Mouse (Mus musculus): ENCODE measurements around the gene Tox2. TPM values are rescaled to one million over a fixed set of nuclear protein-coding genes. Genes with fewer than 3 reads are reported as not detected.
A peak's percentile ranks its signal among the peaks of the same experiment; 100 is the strongest.

The Tox2 gene
- polyA plus RNA-seq, 1 experiment from 2014 or later = 22.7 TPM

GRCm38 (mm10) chr2:163237999-163238529, 35.1 kb downstream of the Tox2 start:
- H3K4me1 ChIP-seq (replicated peaks) = peaks cover 44% of the 10 kb centered on the region
- peaks cover 59% of the 10 kb centered on the region for H3K27me3 ChIP-seq
- no peak overlapping the region for H3K9ac ChIP-seq
- H3K27ac ChIP-seq (replicated peaks) = peak overlapping the region; percentile 38; the same call in 1 of the 2 replicates
- no peak overlapping the region for H3K4me3 ChIP-seq
- H3K4me2 ChIP-seq = no peak overlapping the region
- peak; percentile 70 for ATAC-seq (ENCODE audit: low read depth)
- no peaks in the 10 kb centered on the region for H3K9me3 ChIP-seq
- H3K36me3 ChIP-seq = no peaks in the 10 kb centered on the region
- WGBS = 26% methylated on average over 12 of the region's 12 CpGs

- Histone ChIP-seq H3K27ac (replicated peaks) (no peak overlapping the region), H3K27me3 (peaks cover 41% of the 10 kb centered on the region), H3K9me3 (no peaks in the 10 kb centered on the region), H3K9ac (no peak overlapping the region), H3K4me1 (replicated peaks) (peaks cover 41% of the 10 kb centered on the region), H3K4me2 (no peak overlapping the region), H3K4me3 (no peak overlapping the region), H3K36me3 (no peaks in the 10 kb centered on the region)
- 67% methylated on average over 8 of the region's 8 CpGs for WGBS
- no peak for ATAC-seq (ENCODE audit: low read depth)
Observed at GRCm38 (mm10) chr2:163239945-163240344, 37.0 kb downstream of the Tox2 start.

- Histone ChIP-seq H3K4me3 (no peak overlapping the region), H3K9me3 (no peaks in the 10 kb centered on the region), H3K27me3 (peaks cover 32% of the 10 kb centered on the region), H3K36me3 (no peaks in the 10 kb centered on the region), H3K4me2 (no peak overlapping the region), H3K27ac (replicated peaks) (no peak overlapping the region), H3K9ac (no peak overlapping the region), H3K4me1 (replicated peaks) (peaks cover 28% of the 10 kb centered on the region)
- WGBS = 35% methylated on average over 5 of the region's 5 CpGs
- no peak for ATAC-seq (ENCODE audit: low read depth)
Observed at GRCm38 (mm10) chr2:163241867-163242266, 38.9 kb downstream of the Tox2 start.

- H3K4me3 ChIP-seq = no peak overlapping the region
- no peaks in the 10 kb centered on the region for H3K36me3 ChIP-seq
- H3K4me1 ChIP-seq (replicated peaks) = peaks cover 16% of the 10 kb centered on the region
- 76% methylated on average over 12 of the region's 12 CpGs for WGBS
- H3K27me3 ChIP-seq = peaks cover 42% of the 10 kb centered on the region
- H3K4me2 ChIP-seq = no peak overlapping the region
- no peak for ATAC-seq (ENCODE audit: low read depth)
- H3K9me3 ChIP-seq = no peaks in the 10 kb centered on the region
- H3K27ac ChIP-seq (replicated peaks) = no peak overlapping the region
- H3K9ac ChIP-seq = no peak overlapping the region
Observed at GRCm38 (mm10) chr2:163243917-163244852, 41.3 kb downstream of the Tox2 start.

GRCm38 (mm10) chr2:163248912-163249311, 46.0 kb downstream of the Tox2 start:
- Histone ChIP-seq H3K4me3 (no peak overlapping the region), H3K4me2 (no peak overlapping the region), H3K36me3 (no peaks in the 10 kb centered on the region), H3K4me1 (replicated peaks) (peaks cover 21% of the 10 kb centered on the region), H3K9me3 (no peaks in the 10 kb centered on the region), H3K9ac (no peak overlapping the region), H3K27me3 (peaks cover 23% of the 10 kb centered on the region; the same call in 1 of the 2 replicates), H3K27ac (replicated peaks) (no peak overlapping the region)
- WGBS = 80% methylated on average over 7 of the region's 7 CpGs
- ATAC-seq (ENCODE audit: low read depth) = no peak

GRCm38 (mm10) chr2:163252645-163253044, 49.7 kb downstream of the Tox2 start:
- Histone ChIP-seq H3K36me3 (no peaks in the 10 kb centered on the region), H3K4me3 (no peak overlapping the region), H3K4me1 (replicated peaks) (peaks cover 21% of the 10 kb centered on the region), H3K9ac (no peak overlapping the region), H3K9me3 (no peaks in the 10 kb centered on the region), H3K4me2 (no peak overlapping the region), H3K27ac (replicated peaks) (peak overlapping the region; percentile 71; the same call in 1 of the 2 replicates), H3K27me3 (peaks cover 14% of the 10 kb centered on the region; the same call in 1 of the 2 replicates)
- whole genome bisulfite sequencing = 98% methylated on average over 2 of the region's 2 CpGs
- ATAC-seq (ENCODE audit: low read depth) = no peak

GRCm38 (mm10) chr2:163253248-163254099, 50.5 kb downstream of the Tox2 start:
- ATAC-seq (ENCODE audit: low read depth) = no peak
- WGBS = 63% methylated on average over 22 of the region's 22 CpGs

GRCm38 (mm10) chr2:163254228-163254627, 51.3 kb downstream of the Tox2 start:
- ATAC-seq (ENCODE audit: low read depth) = no peak
- Histone ChIP-seq H3K36me3 (no peaks in the 10 kb centered on the region), H3K9ac (no peak overlapping the region), H3K9me3 (no peaks in the 10 kb centered on the region), H3K4me1 (replicated peaks) (peaks cover 19% of the 10 kb centered on the region), H3K27me3 (0 out of 2 replicates have a peak, but pooled peaks cover under 1% of the 10 kb centered on the region), H3K4me3 (no peak overlapping the region), H3K4me2 (no peak overlapping the region), H3K27ac (replicated peaks) (0 out of 2 replicates have a peak overlapping the region, but pooled peaks have one; percentile 5)
- 69% methylated on average over 6 of the region's 6 CpGs for WGBS

More at GRCm38 (mm10) chr2:163253248-163254099, 50.5 kb downstream of the Tox2 start:
- no peak overlapping the region for H3K9ac ChIP-seq
- H3K9me3 ChIP-seq = no peaks in the 10 kb centered on the region
- peaks cover 6% of the 10 kb centered on the region; the same call in 1 of the 2 replicates for H3K27me3 ChIP-seq
- no peak overlapping the region for H3K4me2 ChIP-seq
- H3K4me3 ChIP-seq = no peak overlapping the region
- H3K27ac ChIP-seq (replicated peaks) = peak overlapping the region; percentile 71
- H3K36me3 ChIP-seq = no peaks in the 10 kb centered on the region
- peaks cover 19% of the 10 kb centered on the region for H3K4me1 ChIP-seq (replicated peaks)

- no peak overlapping the region for H3K9ac ChIP-seq
- WGBS = 45% methylated on average over 1 of the region's 1 CpGs
- H3K4me2 ChIP-seq = no peak overlapping the region
- H3K9me3 ChIP-seq = no peaks in the 10 kb centered on the region
- no peaks in the 10 kb centered on the region for H3K36me3 ChIP-seq
- ATAC-seq (ENCODE audit: low read depth) = no peak
- H3K27me3 ChIP-seq = no peaks in the 10 kb centered on the region
- H3K27ac ChIP-seq (replicated peaks) = no peak overlapping the region
- H3K4me3 ChIP-seq = no peak overlapping the region
- H3K4me1 ChIP-seq (replicated peaks) = peaks cover 26% of the 10 kb centered on the region
Observed at GRCm38 (mm10) chr2:163256765-163257164, 53.8 kb downstream of the Tox2 start.

- H3K4me3 ChIP-seq = no peak overlapping the region
- no peak overlapping the region for H3K4me2 ChIP-seq
- H3K27ac ChIP-seq (replicated peaks) = no peak overlapping the region
- no peaks in the 10 kb centered on the region for H3K27me3 ChIP-seq
- 63% methylated on average over 6 of the region's 6 CpGs for WGBS
- peaks cover 7% of the 10 kb centered on the region for H3K4me1 ChIP-seq (replicated peaks)
- no peak overlapping the region for H3K9ac ChIP-seq
- H3K36me3 ChIP-seq = no peaks in the 10 kb centered on the region
- ATAC-seq (ENCODE audit: low read depth) = no peak
- H3K9me3 ChIP-seq = no peaks in the 10 kb centered on the region
Observed at GRCm38 (mm10) chr2:163261362-163262054, 58.6 kb downstream of the Tox2 start.

GRCm38 (mm10) chr2:163262055-163262420, 59.1 kb downstream of the Tox2 start:
- WGBS = 84% methylated on average over 4 of the region's 4 CpGs

More at GRCm38 (mm10) chr2:163262055-163262420, 59.1 kb downstream of the Tox2 start:
- H3K27me3 ChIP-seq = no peaks in the 10 kb centered on the region
- H3K9me3 ChIP-seq = no peaks in the 10 kb centered on the region
- peaks cover 7% of the 10 kb centered on the region for H3K4me1 ChIP-seq (replicated peaks)
- H3K4me2 ChIP-seq = no peak overlapping the region
- no peaks in the 10 kb centered on the region for H3K36me3 ChIP-seq
- H3K9ac ChIP-seq = no peak overlapping the region
- ATAC-seq (ENCODE audit: low read depth) = no peak
- H3K27ac ChIP-seq (replicated peaks) = no peak overlapping the region
- no peak overlapping the region for H3K4me3 ChIP-seq

All from neural tube, embryonic 13.5 days (tissue).